Mouse (Mus musculus) CH12.LX (cell line): ENCODE data around the gene Osbpl11. TPM values are rescaled to one million over a fixed set of nuclear protein-coding genes. Genes with fewer than 3 reads are reported as not detected.

Experiments
- DNase-seq: peaks from one replicate; pipeline ENCODE4 v3.0.0-alpha.2; 2013; ENCODE audit errors: extremely low read depth
- H3K27ac ChIP-seq: 2 replicates; pipeline ENCODE4 v1.5.1; 2012; ENCODE audit warnings: low read depth, mild to moderate bottlenecking, control low read depth, moderate library complexity; ENCODE audit not compliant: insufficient read depth
- H3K27me3 ChIP-seq: replicated peaks from 2 replicates; pipeline ENCODE3; 2012; ENCODE audit warnings: inconsistent platforms
- H3K36me3 ChIP-seq, 2 experiments: replicated peaks in 1 of 2; 2 replicates each; pipeline versions ENCODE3 to v1.6.1; 2012; ENCODE audit warnings: inconsistent platforms in 1 of 2, low read length in 1 of 2, mild to moderate bottlenecking in 1 of 2, mixed read lengths in 1 of 2, moderate library complexity in 1 of 2; ENCODE audit not compliant: control insufficient read depth in 1 of 2, insufficient read depth in 1 of 2
- H3K4me1 ChIP-seq, 2 experiments: 2 replicates each; pipeline ENCODE4 v1.6.1; 2012; ENCODE audit warnings: inconsistent platforms in 1 of 2, moderate library complexity in 1 of 2; ENCODE audit not compliant: insufficient read depth in 2 of 2, control insufficient read depth in 1 of 2
- H3K4me2 ChIP-seq: 2 replicates; pipeline ENCODE4 v1.6.1; 2012; ENCODE audit warnings: low read depth, mild to moderate bottlenecking, control low read depth; ENCODE audit not compliant: poor library complexity, insufficient read depth, severe bottlenecking
- H3K4me3 ChIP-seq, 3 experiments: fragments of 150-350 bp in 1 of 3; sonication (generic) in 1 of 3; replicated peaks in 1 of 3; 2 replicates each; pipeline versions ENCODE3 to v1.5.1; 2011 to 2012; ENCODE audit warnings: low read depth in 2 of 3, low read length in 2 of 3, mild to moderate bottlenecking in 2 of 3, moderate library complexity in 2 of 3, control low read depth in 1 of 3, improper control_type of control experiment in 1 of 3, inconsistent platforms in 1 of 3, mixed read lengths in 1 of 3; ENCODE audit not compliant: poor library complexity in 1 of 3
- H3K79me2 ChIP-seq: replicated peaks from 2 replicates; pipeline ENCODE4 v1.6.1; 2012; ENCODE audit warnings: mild to moderate bottlenecking, moderate library complexity; ENCODE audit not compliant: control insufficient read depth, poor library complexity, insufficient read depth, severe bottlenecking; ENCODE audit errors: extremely low read depth
- H3K9ac ChIP-seq: 2 replicates; pipeline ENCODE4 v1.6.1; 2012; ENCODE audit warnings: low read depth, mild to moderate bottlenecking, control low read depth, moderate library complexity; ENCODE audit not compliant: insufficient read depth
- H3K9me3 ChIP-seq: replicated peaks from 2 replicates; pipeline ENCODE3; 2012; ENCODE audit warnings: low read length, inconsistent platforms, mixed read lengths
- BHLHE40 ChIP-seq: IDR thresholded peaks from 2 replicates; pipeline ENCODE4 v1.6.1; 2011; ENCODE audit warnings: mild to moderate bottlenecking, low read depth, low read length, improper control_type of control experiment
- IRF4 ChIP-seq: IDR thresholded peaks from 2 replicates; pipeline ENCODE4 v1.6.1; 2014; ENCODE audit warnings: low read depth, mild to moderate bottlenecking, inconsistent platforms, low read length, improper control_type of control experiment
- MAX ChIP-seq: IDR thresholded peaks from 2 replicates; pipeline ENCODE4 v1.6.1; 2011; ENCODE audit warnings: low read length, improper control_type of control experiment
- MAZ ChIP-seq: IDR thresholded peaks from 2 replicates; pipeline ENCODE4 v1.6.1; 2012; ENCODE audit warnings: low read depth, mild to moderate bottlenecking, inconsistent platforms, low read length, improper control_type of control experiment, moderate library complexity
- MYC ChIP-seq: IDR thresholded peaks from 2 replicates; pipeline ENCODE4 v1.6.1; 2011; ENCODE audit warnings: low read depth, mild to moderate bottlenecking, improper control_type of control experiment, low read length
- NELFE ChIP-seq: IDR thresholded peaks from 2 replicates; pipeline ENCODE4 v1.6.1; 2011; ENCODE audit warnings: low read depth, low read length, improper control_type of control experiment
- NRF1 ChIP-seq: IDR thresholded peaks from 2 replicates; pipeline ENCODE4 v1.6.1; 2014; ENCODE audit warnings: low read depth, mild to moderate bottlenecking, inconsistent platforms, low read length, improper control_type of control experiment, moderate library complexity
- PAX5 ChIP-seq: IDR thresholded peaks from 2 replicates; pipeline ENCODE4 v1.6.1; 2012; ENCODE audit warnings: low read length, inconsistent platforms, mixed read lengths
- POLR2A ChIP-seq: IDR thresholded peaks from 2 replicates; pipeline ENCODE4 v1.6.1; 2011; ENCODE audit warnings: low read depth, mild to moderate bottlenecking, improper control_type of control experiment, low read length
- RAD21 ChIP-seq: IDR thresholded peaks from 2 replicates; pipeline ENCODE4 v1.6.1; 2011; ENCODE audit warnings: low read depth, mild to moderate bottlenecking, low read length, improper control_type of control experiment, moderate library complexity
- RCOR1 ChIP-seq: conservative IDR thresholded peaks from 2 replicates; pipeline ENCODE4 v1.6.1; 2012; ENCODE audit warnings: low read depth, mild to moderate bottlenecking, inconsistent platforms, low read length, improper control_type of control experiment
- SMC3 ChIP-seq: IDR thresholded peaks from 2 replicates; pipeline ENCODE4 v1.6.1; 2011; ENCODE audit warnings: low read depth, low read length, improper control_type of control experiment
- TBP ChIP-seq: conservative IDR thresholded peaks from 2 replicates; pipeline ENCODE4 v1.6.1; 2011; ENCODE audit warnings: low read depth, low read length, improper control_type of control experiment
- USF1 ChIP-seq: IDR thresholded peaks from 2 replicates; pipeline ENCODE4 v1.6.1; 2014; ENCODE audit warnings: low read depth, mild to moderate bottlenecking, inconsistent platforms, low read length, improper control_type of control experiment
- ZKSCAN1 ChIP-seq: IDR thresholded peaks from 2 replicates; pipeline ENCODE4 v1.6.1; 2012; ENCODE audit warnings: low read depth, inconsistent platforms, low read length, improper control_type of control experiment, borderline replicate concordance
- dilution Hi-C: fragments of 300-500 bp; cut with MboI; formaldehyde crosslinking; loops from 2 replicates; pipeline ENCODE4 v1.14.3; 2020; ENCODE audit warnings: low sequenced_read_pairs; ENCODE audit not compliant: extremely low pct_unique_long_range_greater_than_20kb, extremely low pct_ligation_motif_present
- in situ Hi-C: fragments of 300-500 bp; cut with MboI; formaldehyde crosslinking; loops from 3 replicates; pipeline ENCODE4 v1.14.3; 2019; ENCODE audit warnings: low sequenced_read_pairs, low pct_ligation_motif_present, low pct_unique_long_range_greater_than_20kb, mixed read lengths
- polyA plus RNA-seq: library from polyadenylated mRNA; unstranded; fragments of >175 nt; gene quantifications from 2 replicates; pipeline ENCODE4 v1.2.1, GENCODE M21; 2012; ENCODE audit warnings: low read depth; ENCODE audit not compliant: insufficient read length
- total RNA-seq, 2 experiments: library from RNA; depleted of rRNA; stranded (reverse); fragments of 300-350 nt in 1 of 2; fragments of >200 nt in 1 of 2; gene quantifications; 2 replicates each; pipeline ENCODE4 v1.2.3; 2012 to 2014

The Osbpl11 gene
- total and polyA plus RNA-seq, 3 experiments, result 10.8 to 12.9 (median 11.4) TPM

- in situ Hi-C loops (loop anchor here (10.0 kb wide), 1 partner anchor 343 kb away; the partner anchor contains the start of gene Smbd1), dilution Hi-C loops (no loop called here)
- Histone ChIP-seq H3K4me3 (no peak overlapping the region), H3K27me3 (peaks cover 1% of the 10 kb centered on the region), H3K79me2 (no peaks in the 10 kb centered on the region), H3K4me1 (peaks cover 12 to 15% of the 10 kb centered on the region in 2 experiments), H3K4me2 (no peak overlapping the region), H3K9ac (no peak overlapping the region), H3K27ac (no peak overlapping the region), H3K9me3 (peaks cover 6% of the 10 kb centered on the region), H3K36me3 (no peaks in the 10 kb centered on the region)
- TF ChIP-seq ZKSCAN1 (no peak), BHLHE40 (no peak), RAD21 (no peak)
- no peak for DNase-seq
Measured at GRCm38 (mm10) chr16:33158006-33158405, 26.9 kb upstream of the Osbpl11 start.

GRCm38 (mm10) chr16:33158590-33159071 is 26.2 kb upstream of the Osbpl11 start:
- no peak for DNase-seq
- Histone ChIP-seq H3K27me3 (no peaks in the 10 kb centered on the region), H3K9ac (no peak overlapping the region), H3K9me3 (peaks cover 6% of the 10 kb centered on the region), H3K4me1 (peaks cover 12 to 15% of the 10 kb centered on the region in 2 experiments), H3K27ac (0 out of 2 replicates have a peak overlapping the region, but pooled peaks have one; percentile 14), H3K4me2 (no peak overlapping the region), H3K4me3 (no peak overlapping the region), H3K79me2 (no peaks in the 10 kb centered on the region), H3K36me3 (no peaks in the 10 kb centered on the region)
- dilution Hi-C loops (no loop called here), in situ Hi-C loops (loop anchor here (10.0 kb wide), 1 partner anchor 344 kb away; the partner anchor contains the start of gene Smbd1)
- TF ChIP-seq POLR2A (no peak), USF1 (no peak), SMC3 (no peak), MYC (no peak), NELFE (no peak), BHLHE40 (no peak), RCOR1 (no peak), ZKSCAN1 (no peak), MAX (no peak), IRF4 (no peak), PAX5 (no peak), TBP (no peak), NRF1 (no peak), RAD21 (no peak), MAZ (no peak)
